Mouse (Mus musculus): ENCODE data around the gene Rabep2.

The Rabep2 gene

DNA sequence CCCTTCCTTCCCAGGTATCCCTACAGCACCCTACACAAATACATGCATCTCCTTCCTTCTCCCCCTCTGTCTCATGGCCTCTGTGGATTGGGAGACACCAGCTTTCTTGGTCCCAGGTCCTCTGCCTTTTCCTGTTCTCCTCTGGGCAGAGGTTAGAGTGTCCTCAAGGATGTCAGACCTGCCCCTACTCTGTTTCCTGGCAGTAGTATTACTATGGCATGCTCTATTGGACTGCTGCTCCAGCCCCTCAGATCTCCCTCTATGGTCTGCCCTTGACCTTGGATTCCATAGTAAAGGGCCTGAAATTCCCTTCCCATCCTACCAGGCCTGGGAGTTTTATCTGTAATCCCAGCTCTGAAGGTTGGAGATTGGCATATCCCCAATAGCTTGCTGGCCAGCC is 1.6 kb downstream of the Rabep2 start:
- no peak for DNase-seq (ENCODE audit: extremely low read depth, low read depth)

DNA sequence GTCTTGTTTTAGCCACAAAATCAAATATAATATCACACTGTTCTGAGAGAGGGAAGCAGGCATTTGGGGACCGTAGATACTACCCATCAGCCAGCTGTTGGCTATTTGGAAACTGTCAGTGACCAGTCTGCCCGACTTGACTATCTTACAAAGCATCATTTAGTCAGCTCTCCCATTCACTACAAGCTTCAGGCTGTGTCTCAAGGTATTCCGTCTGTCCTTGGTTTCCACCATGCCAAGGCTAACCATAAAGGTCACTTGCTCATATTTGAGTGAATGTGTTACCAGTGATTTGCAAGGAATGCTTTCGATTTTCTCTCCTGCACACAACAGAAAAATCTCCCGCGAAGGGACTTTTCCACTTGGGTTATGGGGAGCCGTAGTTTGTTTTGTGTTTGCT is 6.2 kb downstream of the Rabep2 start:
- DNase-seq (ENCODE audit: extremely low read depth, low read depth) = no peak

DNA sequence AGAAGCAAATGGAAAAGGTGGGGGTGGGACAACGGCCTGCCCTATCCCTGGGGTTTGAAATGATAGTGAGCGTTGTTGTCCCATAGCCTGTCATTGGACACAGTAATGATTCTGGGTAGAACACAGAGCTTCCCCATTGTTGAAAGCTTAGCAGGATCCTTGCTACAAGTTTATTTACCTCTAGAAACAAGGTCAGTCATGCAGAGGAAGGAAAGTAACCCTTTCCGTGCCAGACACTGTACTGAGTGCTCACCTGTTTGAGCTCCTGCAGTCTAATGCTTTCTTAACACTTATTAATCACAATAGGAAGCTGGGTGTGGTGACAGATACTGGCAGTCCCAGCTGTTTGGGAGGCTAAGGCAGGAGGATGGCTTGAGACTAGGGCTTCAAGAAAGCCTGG is 7.2 kb downstream of the Rabep2 start:
- DNase-seq (ENCODE audit: extremely low read depth, low read depth) = no peak

DNA sequence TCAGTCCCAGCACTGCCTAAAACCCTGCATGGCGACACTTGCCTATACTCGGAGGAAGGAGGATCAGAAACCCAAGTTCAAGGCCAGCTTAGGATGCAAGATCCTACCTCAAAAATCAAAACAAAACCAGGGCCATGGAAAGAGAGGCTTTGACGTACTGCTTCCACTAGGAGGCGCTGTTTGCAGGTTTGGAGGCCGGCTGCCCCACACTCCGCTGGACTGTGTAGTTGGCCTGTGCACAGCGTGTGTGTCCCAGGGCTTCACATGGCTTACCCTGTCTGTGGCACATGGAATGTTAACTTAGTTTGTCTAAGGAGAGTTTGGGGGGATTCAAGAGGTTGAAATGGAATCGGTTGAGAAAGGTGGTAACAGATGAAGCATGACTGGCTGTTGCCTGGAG is 8.3 kb downstream of the Rabep2 start:
- no peak for DNase-seq (ENCODE audit: extremely low read depth, low read depth)

DNA sequence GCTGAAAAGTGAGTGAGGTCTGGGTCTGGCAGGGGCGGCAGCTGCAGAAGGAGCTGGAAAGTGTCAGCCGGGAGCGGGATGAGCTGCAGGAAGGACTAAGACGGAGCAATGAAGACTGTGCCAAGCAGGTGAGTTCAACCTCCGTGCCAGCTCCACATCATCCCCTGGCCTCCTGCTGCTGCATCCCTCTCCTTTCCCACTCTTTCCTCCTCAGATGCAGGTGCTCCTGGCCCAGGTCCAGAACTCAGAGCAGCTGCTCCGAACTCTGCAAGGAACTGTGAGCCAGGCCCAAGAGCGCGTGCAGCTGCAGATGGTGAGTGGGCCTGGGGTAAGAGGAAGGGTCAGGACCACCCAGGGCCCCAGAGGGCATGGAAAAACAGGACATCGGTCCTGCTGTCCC is 11.6 kb downstream of the Rabep2 start:
- no peak for DNase-seq (ENCODE audit: extremely low read depth, low read depth)

DNA sequence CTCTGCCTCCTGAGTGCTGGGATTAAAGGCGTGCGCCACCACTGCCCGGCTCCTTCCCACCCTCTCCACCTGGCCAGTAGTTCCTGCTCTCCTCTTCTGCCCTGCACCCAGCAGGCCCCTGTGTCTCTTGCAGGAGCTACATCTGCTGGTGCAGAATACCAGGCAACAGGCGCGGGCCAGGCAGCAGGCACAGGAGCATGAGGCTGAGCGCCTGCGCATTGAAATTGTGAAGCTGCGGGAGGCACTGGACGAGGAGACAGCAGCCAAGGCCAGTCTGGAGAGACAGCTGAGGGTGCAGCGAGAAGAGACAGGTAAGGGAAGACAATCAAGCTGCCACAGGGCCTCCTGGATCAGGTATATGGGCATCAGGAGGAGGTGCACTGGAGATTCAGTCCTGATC is 15.4 kb downstream of the Rabep2 start:
- DNase-seq (ENCODE audit: extremely low read depth, low read depth) = no peak

DNA sequence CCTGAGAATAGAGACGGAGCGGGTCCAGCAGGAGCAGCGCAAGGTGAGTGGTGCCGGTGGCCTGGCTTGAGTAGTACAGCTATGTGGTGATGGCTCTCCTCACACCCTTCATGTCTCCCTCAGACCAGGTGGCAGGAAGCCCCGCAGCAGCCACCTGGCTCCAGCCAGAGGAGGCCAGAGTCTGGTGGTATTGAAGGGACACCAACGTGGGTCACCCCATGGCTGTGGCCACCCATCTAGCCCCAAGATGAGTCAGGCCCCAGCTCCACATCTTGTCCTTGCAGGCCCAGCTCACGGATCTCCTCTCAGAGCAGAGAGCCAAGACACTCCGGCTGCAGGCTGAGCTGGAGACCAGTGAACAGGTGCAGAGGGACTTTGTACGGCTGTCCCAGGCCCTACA is 16.0 kb downstream of the Rabep2 start:
- no peak for DNase-seq (ENCODE audit: extremely low read depth, low read depth)

DNA sequence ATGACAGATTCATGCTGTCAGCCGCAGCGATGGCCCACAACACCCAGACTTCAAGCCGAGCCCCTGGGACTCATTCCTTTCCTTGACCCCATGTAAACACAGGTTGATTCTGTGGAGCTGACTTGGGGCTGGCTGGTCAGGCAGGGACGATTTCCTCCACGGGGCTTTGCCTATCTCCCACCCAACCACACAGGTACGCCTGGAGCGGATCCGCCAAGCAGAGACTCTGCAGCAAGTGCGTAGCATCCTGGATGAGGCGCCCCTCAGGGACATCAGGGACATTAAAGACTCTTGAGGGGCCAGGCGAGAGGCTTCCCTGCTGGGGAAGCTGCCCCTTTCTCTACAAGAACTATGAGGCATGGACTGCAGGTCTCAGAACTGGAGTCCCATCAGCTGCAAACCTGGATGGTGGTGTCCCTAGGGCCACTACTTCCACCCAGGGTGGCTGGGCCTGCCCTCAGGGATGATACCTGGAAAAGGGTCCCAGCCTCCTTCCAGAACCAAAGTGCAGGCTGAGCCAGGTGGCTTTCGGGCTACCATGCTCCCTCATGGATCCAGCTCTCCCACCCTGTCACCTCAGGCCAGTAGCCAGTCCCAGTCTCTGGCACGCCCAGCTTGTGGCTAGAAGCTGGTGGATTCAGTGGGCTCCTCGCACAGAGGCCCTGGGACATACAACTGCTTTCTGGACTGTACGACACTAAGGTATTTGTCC is 16.7 kb downstream of the Rabep2 start:
- DNase-seq (ENCODE audit: extremely low read depth, low read depth) = no peak

DNA sequence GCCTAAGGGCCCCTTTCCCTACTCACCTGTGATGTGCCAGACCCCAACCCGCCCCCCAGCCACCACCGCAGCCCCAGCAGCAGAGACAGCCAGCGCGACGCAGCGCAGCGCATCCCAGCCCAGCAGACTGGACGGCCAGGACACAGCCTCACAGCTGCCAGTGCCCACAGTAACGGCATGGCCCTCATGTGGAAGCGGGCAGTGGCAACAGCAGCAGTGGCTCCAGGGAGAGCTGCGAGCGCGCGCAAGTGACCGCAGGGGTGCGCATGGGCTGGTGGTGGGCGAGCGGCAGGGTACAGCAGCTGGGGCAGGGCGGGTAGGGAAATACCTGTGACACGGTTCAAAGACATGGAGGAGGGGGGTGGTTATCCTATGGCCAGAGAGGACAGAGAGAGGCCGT is 17.7 kb downstream of the Rabep2 start:
- no peak for DNase-seq (ENCODE audit: extremely low read depth, low read depth)

DNA sequence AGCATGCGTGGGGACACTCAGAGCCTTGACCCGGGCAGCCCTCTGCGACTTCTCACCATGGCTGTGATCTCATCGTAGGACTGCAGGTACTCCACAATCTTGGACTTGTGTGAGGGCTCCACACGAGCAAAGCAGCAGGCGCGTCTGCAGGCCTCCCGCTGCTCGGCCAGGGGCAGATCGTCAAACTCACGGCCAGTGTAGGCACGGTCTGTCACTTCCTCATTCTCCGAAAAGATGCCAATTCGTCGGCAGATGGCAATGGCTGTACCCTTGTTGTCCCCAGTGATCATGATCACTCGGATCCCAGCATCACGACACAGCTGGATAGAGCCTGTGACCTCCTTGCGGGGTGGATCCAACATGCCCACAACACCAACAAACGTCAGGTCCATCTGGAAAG is 19.9 kb downstream of the Rabep2 start:
- DNase-seq (ENCODE audit: extremely low read depth, low read depth) = no peak

DNA sequence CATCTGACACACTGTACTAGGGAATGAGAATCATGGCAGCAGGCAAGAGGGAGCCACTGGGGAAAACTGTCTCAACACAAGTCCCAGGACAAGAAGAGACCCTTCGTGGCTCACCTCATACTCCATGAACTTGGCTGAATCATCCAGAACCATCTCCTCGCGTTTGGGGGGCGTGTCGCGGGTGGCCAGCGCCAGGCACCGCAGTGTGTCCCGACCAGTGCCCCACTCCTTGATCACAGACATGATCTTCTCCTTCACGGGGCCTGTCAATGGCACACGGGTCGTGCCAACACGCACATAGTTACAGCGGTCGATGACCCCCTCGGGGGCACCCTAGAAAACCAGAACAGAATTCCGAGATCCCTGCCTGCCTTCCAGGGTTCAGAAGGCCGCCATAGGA is 21.4 kb downstream of the Rabep2 start:
- no peak for DNase-seq (ENCODE audit: extremely low read depth, low read depth)

DNA sequence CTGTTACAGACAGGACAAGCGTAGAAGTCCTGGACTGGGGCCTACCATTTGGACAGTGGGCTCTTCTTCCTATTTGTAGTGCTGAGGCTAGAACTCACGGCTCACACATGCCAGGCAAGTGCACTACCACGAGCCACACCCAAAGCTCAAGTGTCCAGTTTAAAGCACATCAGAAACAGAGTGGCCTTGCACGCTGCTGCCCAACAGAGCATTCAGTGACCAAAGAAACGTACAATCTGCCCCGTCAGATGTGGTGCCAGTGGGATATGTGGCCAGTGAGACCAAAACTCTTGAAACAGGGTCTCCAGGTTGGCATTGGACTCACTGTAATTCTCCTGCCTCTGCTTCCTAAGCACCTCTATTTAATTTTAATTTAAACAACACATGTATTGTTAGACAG is 22.1 kb downstream of the Rabep2 start:
- no peak for DNase-seq (ENCODE audit: extremely low read depth, low read depth)

DNA sequence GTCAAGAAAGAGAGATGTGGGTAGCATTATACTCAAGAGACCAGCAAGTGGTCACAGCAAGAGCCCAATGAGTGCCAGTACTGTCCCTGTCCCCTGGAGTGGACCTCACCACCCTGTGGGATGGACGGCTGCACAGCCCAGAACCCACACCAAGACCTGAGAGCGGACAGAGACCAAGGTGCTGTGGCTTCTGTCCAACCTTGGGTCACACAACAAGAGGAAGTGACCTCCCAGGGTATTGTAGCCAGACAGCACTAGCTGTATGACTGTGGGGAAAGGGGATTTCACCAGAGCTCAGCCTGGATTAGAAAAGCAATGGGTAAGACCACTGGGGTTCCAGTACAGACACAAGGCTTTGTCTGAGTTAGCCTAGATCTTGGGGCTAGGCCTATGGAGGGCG is 23.7 kb downstream of the Rabep2 start:
- DNase-seq (ENCODE audit: extremely low read depth, low read depth) = no peak

DNA sequence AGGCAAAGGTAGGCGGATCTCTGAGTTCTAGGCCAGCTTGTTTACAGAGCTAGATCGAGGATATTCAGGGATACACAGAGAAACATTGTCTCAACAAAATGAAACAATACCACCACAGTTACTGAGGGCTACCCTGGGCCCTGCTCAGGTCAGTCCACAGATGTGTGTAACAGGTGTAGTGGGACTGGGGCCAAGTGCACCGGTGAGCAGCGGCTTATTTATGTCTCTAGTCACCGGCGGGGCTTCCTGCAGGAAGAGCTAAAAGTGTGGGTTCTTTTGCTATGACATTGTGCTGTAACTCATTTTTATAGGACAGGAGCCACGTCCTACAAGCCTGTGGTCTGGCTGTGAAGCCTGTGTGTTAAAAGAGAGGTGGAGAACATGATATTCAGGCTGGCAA is 25.3 kb downstream of the Rabep2 start:
- DNase-seq (ENCODE audit: extremely low read depth, low read depth) = no peak

DNA sequence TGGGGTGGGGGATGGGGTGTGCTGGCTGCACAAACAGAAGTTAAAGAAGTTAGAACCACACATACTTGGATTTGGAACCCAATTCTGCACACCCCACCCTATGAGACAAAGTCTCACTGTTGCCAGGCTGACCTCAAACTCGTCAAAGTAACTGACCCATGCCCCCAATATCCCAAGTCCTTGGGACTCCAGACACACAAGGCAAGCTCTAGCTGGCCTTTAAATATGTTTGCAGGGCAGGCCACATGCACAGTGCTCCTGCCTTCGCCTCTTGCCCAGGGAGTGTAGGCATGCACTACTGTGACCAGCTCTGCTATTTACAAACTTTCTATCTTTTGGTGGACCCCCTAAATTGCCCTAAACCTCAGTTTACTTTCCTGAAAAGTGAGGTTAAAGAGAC is 26.7 kb downstream of the Rabep2 start:
- no peak for DNase-seq (ENCODE audit: extremely low read depth, low read depth)

DNA sequence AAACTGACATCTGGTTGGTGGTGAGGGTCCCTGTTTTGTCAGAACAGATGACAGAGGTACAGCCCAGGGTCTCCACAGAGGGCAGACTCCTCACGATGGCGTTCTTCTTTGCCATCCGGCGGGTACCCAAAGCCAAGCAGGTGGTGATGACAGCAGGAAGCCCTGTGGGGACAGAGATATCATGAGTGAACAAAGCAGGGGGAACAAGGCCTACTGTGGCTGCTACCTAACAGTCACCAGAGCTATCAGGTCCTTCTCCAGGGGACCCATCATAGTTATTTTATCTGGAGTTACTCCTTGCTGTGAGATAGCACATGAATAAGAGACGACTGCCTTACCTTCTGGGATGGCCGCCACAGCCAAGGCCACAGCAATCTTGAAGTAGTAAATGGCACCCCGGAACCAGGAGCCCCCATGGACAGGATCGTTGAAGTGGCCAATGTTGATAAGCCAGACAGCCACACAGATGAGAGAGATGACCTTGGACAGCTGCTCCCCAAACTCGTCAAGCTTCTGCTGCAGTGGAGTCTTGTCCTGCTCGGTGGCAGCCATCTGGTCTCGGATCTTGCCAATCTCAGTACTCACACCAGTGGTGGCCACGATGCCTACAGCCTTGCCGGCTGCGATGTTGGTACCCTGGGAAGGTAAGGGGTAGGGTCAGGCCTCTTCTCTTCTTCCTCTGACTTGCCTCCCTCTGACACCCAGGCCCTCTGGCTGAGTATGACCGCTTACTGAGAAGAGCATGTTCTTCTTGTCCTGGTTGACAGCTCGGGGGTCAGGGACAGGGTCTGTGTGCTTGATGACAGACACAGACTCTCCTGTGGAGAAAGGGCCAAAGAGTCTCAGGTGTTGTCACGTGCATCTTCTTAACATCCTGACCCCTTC is 28.1 kb downstream of the Rabep2 start:
- peak; percentile 78 for DNase-seq (ENCODE audit: extremely low read depth, low read depth)

DNA sequence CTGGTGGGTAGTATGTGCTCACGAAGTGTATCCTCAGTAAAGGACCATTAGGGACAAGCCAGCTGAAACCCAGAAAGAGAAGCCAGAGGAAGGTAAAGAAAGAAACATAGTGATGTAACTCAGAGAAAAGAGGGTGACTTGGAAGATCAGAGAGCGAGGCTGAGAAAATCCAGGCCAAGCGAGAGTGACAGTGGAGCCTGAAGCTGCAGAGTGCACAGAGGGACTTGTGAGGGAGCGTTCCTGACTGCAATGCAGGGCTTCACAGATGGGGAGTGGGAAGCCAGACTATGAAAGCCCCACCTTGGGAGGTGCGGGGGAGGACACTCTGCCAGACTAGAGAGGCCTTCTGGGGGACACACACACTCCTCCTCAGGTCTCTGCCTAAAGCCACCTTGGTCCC is 29.7 kb downstream of the Rabep2 start:
- no peak for DNase-seq (ENCODE audit: extremely low read depth, low read depth)

DNA sequence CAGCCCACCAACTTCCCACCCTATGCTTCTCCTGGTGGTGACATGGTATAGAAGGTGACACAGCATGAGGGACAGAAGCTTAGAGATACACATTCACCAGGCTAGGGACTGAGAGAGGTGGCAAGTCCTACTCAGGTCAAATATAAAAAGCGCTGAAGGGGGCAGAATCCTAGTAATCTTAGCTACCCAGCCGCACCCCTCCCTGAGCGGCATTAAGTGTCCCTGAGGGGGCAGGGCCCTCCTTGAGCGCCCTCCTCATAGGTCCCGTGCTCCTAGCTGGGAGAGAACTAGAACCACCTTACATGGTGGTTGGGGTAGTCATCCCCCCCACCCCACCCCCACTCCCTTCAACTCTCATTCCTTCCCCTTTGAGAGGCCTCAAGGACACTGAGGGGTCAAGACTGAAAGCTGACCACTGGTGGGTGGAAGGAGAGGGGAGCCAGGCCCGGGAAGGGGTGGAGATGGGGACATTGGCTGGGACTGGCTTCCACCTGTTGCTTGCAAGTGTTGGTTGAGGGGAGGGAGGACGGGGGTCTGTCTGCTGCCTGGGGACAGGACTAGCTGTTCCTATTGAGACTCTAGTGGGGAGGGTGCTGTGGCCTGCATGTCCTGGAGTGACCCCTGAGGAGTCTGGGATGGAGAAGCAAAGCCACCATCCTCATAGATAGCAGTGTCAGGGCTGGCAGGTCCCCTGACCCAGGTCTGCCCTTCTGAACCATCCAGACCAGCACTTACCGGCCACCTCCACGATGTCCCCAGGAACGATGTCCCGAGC is 30.5 kb downstream of the Rabep2 start:
- no peak for DNase-seq (ENCODE audit: extremely low read depth, low read depth)

DNA sequence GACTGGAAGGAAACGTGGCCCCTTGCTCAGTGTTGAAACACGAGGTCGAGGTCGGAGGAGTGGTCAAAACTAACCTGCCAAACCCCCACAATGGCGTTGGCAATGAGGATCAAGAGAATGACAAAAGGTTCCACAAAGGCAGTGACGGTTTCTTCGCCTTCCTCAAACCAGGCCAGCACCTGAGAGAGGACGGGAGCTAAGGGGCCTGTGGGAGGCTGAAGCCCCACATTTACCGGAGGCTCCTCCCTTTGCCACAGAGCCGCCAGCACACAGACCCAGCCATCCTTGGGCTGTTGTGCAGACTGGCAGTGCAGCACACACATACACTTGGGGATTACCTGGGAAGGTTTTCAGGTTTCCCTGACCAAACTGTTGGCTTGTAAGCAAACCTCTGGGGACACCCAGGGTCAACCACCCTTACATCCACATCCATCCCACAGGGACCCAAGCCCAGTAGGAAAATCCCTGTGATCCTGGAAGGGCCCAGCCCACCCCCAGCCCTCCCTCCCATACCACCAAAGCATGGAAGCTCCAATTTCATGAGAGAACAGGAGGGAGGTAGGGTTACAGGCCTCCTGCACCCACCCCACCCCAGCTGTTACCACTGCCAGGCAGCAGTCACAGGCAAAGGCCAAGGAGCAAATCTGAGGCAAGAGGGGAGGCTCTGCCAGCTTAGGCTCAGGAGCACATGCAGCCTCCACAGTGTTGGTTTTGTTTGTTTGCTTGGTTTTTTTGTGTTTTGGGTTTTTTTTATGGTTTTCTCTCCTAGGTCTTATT is 32.3 kb downstream of the Rabep2 start:
- DNase-seq (ENCODE audit: extremely low read depth, low read depth) = no peak

DNA sequence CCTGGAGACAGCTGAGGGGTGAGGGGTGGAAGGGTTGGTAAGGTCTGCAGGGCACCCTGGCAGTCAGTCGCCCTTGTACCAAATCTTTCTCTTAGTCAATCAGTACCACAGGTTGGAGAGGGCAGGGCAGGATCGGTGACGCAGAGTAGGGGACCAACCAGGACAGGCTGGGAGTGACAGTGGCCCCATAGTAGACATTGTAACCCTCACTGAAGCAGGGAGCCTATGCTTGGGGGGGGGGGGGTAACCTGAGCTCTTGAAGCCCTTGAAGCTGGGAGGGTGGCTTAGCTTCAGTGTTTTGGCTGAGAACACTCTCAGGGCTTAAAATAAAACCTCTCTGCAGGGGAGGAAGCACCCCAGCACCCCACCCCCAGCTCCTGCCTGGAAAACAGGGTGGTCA is 33.1 kb downstream of the Rabep2 start:
- no peak for DNase-seq (ENCODE audit: extremely low read depth, low read depth)

DNA sequence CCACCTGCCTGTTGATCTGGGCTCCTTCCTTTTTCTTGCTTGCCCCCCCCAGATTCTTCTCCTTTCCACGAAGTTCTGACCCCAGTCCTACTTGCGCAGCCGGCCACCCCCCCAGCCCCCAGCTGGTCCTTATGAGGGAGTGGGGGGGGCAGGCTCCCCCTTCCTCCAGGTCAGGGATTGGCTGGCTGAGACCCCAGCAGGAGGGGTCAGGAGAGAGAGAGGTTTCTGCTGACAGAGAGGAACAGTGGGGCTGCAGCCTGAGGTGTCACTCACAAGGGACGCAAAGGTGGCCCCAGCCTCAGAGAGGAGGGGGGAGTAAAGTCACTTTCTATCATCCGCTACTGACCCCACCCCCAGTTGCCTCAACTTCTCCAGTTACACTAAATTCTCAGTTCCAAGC is 34.4 kb downstream of the Rabep2 start, which contains the start of gene Atp2a1:
Gene Atp2a1 (minus strand): TSS at position 105 of the 400 bp plus-strand sequence.
- DNase-seq (ENCODE audit: extremely low read depth, low read depth) = no peak

Measured in MEL-GATA-1-ER (cell line).